Mouse (Mus musculus): ENCODE measurements at regions not wholly inside any gene's neighbourhood (a gene's known extent, or its start where the extent isn't known, plus 50 kb on each side); places are given as distances from the start of the nearest gene placed in this dataset.

DNA sequence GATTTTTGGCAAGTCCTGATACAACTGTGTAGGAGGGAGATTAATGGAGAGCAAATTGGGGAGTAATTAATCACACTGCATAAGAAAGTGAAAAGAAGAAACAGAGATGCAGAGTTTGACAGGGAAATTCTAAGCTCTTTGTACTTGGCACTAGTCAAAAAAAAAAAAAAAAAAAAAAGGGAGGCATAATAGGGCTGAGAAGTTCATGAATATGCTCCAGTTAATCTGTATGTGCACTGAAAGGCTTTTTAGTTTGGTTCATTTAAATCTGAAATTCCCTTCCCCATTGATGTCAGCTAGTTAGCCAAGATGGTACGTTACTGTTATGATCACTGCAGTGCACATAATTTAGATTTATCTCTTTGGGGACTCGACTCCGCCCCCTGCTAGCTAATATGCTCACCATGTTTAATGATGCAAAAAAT, 470.8 kb upstream of the Map3k7 start:
- Histone ChIP-seq H3K27me3 (ENCODE audit: control insufficient read depth, insufficient read depth, low read length) (no peaks in the 10 kb centered on the region), H3K4me3 (ENCODE audit: low read depth, low read length) (no peak overlapping the region), H3K9me3 (ENCODE audit: control insufficient read depth, low read length) (no peaks in the 10 kb centered on the region), H3K27ac (ENCODE audit: low read depth, low read length) (no peak overlapping the region), H3K4me2 (no peak overlapping the region), H3K9ac (ENCODE audit: low read length) (no peak overlapping the region), H3K4me1 (ENCODE audit: control insufficient read depth, insufficient read depth, low read length) (no peaks in the 10 kb centered on the region), H3K36me3 (ENCODE audit: control insufficient read depth, insufficient read depth, low read length) (no peaks in the 10 kb centered on the region)
- ATAC-seq (ENCODE audit: low FRiP score) (no peak), DNase-seq (ENCODE audit: low spot score, missing footprints) (no peak)
- WGBS: 75% methylated on average over 3 of the region's 3 CpGs

DNA sequence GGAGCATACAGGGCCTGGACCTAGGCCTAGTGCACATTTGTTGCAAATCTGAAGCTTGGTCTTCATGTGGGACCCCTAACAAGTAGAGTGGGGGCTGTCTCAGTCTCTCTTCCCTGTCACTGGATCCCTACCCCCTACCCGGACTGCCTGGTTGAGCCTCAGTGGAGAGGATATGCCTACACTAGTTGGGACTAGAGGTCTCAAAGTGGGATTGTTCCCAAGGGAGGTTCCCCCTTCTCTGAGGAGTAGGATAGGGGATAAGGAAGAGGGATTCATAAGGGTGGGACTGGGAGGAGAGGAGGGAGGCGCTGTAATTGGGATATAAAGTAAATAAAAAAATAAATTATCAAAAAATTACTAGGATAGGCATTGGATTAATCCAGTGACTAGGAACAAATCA, 464.0 kb upstream of the Map3k7 start:
- Histone ChIP-seq H3K4me3 (ENCODE audit: low read depth, low read length) (no peak overlapping the region), H3K27me3 (ENCODE audit: control insufficient read depth, insufficient read depth, low read length) (no peaks in the 10 kb centered on the region), H3K9me3 (ENCODE audit: control insufficient read depth, low read length) (no peaks in the 10 kb centered on the region), H3K9ac (ENCODE audit: low read length) (no peak overlapping the region), H3K27ac (ENCODE audit: low read depth, low read length) (no peak overlapping the region), H3K4me1 (ENCODE audit: control insufficient read depth, insufficient read depth, low read length) (no peaks in the 10 kb centered on the region), H3K4me2 (no peak overlapping the region), H3K36me3 (ENCODE audit: control insufficient read depth, insufficient read depth, low read length) (no peaks in the 10 kb centered on the region)
- ATAC-seq (ENCODE audit: low FRiP score) (no peak), DNase-seq (ENCODE audit: low spot score, missing footprints) (no peak)
- WGBS: 84% methylated on average over 2 of the region's 2 CpGs

- no peaks in the 10 kb centered on the region for H3K9me3 ChIP-seq (ENCODE audit: control insufficient read depth, low read length)
- 76% methylated on average over 4 of the region's 4 CpGs for WGBS
- H3K4me1 ChIP-seq (ENCODE audit: control insufficient read depth, insufficient read depth, low read length): no peaks in the 10 kb centered on the region
- H3K4me3 ChIP-seq (ENCODE audit: low read depth, low read length): no peak overlapping the region
- H3K27ac ChIP-seq (ENCODE audit: low read depth, low read length): no peak overlapping the region
- H3K36me3 ChIP-seq (ENCODE audit: control insufficient read depth, insufficient read depth, low read length): no peaks in the 10 kb centered on the region
- ATAC-seq (ENCODE audit: low FRiP score): no peak
- no peak overlapping the region for H3K9ac ChIP-seq (ENCODE audit: low read length)
- no peak overlapping the region for H3K4me2 ChIP-seq
- no peaks in the 10 kb centered on the region for H3K27me3 ChIP-seq (ENCODE audit: control insufficient read depth, insufficient read depth, low read length)
- no peak for DNase-seq (ENCODE audit: low spot score, missing footprints)
Observed at GRCm38 (mm10) chr4:31500432-31500831, 463.5 kb upstream of the Map3k7 start.

DNA sequence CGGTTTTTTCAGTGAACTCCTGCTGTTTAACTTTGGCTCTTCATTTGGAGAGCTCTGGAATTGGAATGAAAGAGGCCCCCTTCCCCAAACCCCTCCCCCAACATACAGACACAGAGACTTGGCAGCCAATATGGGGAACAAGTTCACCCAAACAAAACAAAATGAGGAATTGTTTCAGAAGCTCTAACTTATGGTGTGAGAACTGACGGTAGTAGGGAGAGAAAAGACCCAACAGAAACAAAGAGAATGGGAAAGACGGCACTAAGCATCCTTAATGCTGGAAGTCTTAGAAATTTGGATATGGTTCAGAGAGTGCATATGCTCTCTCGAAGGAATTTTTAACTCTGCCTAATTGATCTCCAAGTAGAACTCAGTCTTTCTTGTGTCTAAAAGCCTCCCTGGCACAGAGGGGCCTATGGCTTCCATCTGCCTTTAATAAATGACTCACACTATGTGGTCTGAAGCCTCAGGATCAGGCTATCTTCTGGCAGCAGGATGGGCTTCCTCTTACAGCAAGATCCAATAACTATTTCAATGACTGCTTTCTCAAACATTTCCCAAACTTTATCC, 438.2 kb upstream of the Map3k7 start:
- no peak for ATAC-seq (ENCODE audit: low FRiP score)
- no peaks in the 10 kb centered on the region for H3K9me3 ChIP-seq (ENCODE audit: control insufficient read depth, low read length)
- WGBS: 55% methylated on average over 4 of the region's 4 CpGs
- H3K4me2 ChIP-seq: no peak overlapping the region
- no peak overlapping the region for H3K9ac ChIP-seq (ENCODE audit: low read length)
- no peak overlapping the region for H3K4me3 ChIP-seq (ENCODE audit: low read depth, low read length)
- no peaks in the 10 kb centered on the region for H3K4me1 ChIP-seq (ENCODE audit: control insufficient read depth, insufficient read depth, low read length)
- no peak for DNase-seq (ENCODE audit: low spot score, missing footprints)
- no peak overlapping the region for H3K27ac ChIP-seq (ENCODE audit: low read depth, low read length)
- no peaks in the 10 kb centered on the region for H3K27me3 ChIP-seq (ENCODE audit: control insufficient read depth, insufficient read depth, low read length)
- no peaks in the 10 kb centered on the region for H3K36me3 ChIP-seq (ENCODE audit: control insufficient read depth, insufficient read depth, low read length)

DNA sequence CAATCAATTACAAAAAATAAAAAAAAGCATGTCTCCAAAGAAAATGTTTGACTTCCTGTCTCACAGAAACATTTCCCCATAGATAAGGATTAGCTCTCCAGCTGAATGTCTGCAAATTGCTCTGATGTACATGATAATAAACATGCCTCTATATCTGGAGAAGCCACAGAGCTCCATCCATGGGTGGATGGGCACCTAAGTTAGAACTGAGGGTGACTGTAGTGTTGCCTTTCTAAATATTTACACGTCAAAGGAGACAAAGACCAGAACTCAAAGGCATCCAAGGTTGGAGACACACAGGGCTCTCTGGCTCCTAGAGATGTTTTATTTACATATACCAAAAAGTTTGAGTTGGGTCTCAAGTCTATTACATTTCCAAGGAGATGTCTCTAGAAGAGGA, 427.1 kb upstream of the Map3k7 start:
- Histone ChIP-seq H3K9ac (ENCODE audit: low read length) (no peak overlapping the region), H3K9me3 (ENCODE audit: control insufficient read depth, low read length) (no peaks in the 10 kb centered on the region), H3K27me3 (ENCODE audit: control insufficient read depth, insufficient read depth, low read length) (no peaks in the 10 kb centered on the region), H3K4me2 (no peak overlapping the region), H3K36me3 (ENCODE audit: control insufficient read depth, insufficient read depth, low read length) (no peaks in the 10 kb centered on the region), H3K27ac (ENCODE audit: low read depth, low read length) (no peak overlapping the region), H3K4me3 (ENCODE audit: low read depth, low read length) (no peak overlapping the region), H3K4me1 (ENCODE audit: control insufficient read depth, insufficient read depth, low read length) (no peaks in the 10 kb centered on the region)
- no peak for DNase-seq (ENCODE audit: low spot score, missing footprints)
- ATAC-seq (ENCODE audit: low FRiP score): no peak
- WGBS: 88% methylated on average over 1 of the region's 1 CpGs

GRCm38 (mm10) chr4:31553780-31554394, 410.0 kb upstream of the Map3k7 start:
- Histone ChIP-seq H3K4me2 (no peak overlapping the region), H3K9me3 (ENCODE audit: control insufficient read depth, low read length) (no peaks in the 10 kb centered on the region), H3K9ac (ENCODE audit: low read length) (no peak overlapping the region), H3K4me3 (ENCODE audit: low read depth, low read length) (no peak overlapping the region), H3K4me1 (ENCODE audit: control insufficient read depth, insufficient read depth, low read length) (no peaks in the 10 kb centered on the region), H3K27ac (ENCODE audit: low read depth, low read length) (no peak overlapping the region), H3K27me3 (ENCODE audit: control insufficient read depth, insufficient read depth, low read length) (no peaks in the 10 kb centered on the region), H3K36me3 (ENCODE audit: control insufficient read depth, insufficient read depth, low read length) (no peaks in the 10 kb centered on the region)
- DNase-seq (ENCODE audit: low spot score, missing footprints): no peak
- 92% methylated on average over 16 of the region's 16 CpGs for WGBS
- ATAC-seq (ENCODE audit: low FRiP score): no peak

- Histone ChIP-seq H3K27me3 (ENCODE audit: control insufficient read depth, insufficient read depth, low read length) (no peaks in the 10 kb centered on the region), H3K9me3 (ENCODE audit: control insufficient read depth, low read length) (no peaks in the 10 kb centered on the region), H3K4me1 (ENCODE audit: control insufficient read depth, insufficient read depth, low read length) (no peaks in the 10 kb centered on the region), H3K36me3 (ENCODE audit: control insufficient read depth, insufficient read depth, low read length) (no peaks in the 10 kb centered on the region), H3K4me3 (ENCODE audit: low read depth, low read length) (no peak overlapping the region), H3K27ac (ENCODE audit: low read depth, low read length) (no peak overlapping the region), H3K9ac (ENCODE audit: low read length) (no peak overlapping the region), H3K4me2 (no peak overlapping the region)
- DNase-seq (ENCODE audit: low spot score, missing footprints) (no peak), ATAC-seq (ENCODE audit: low FRiP score) (no peak)
- 92% methylated on average over 1 of the region's 1 CpGs for WGBS
Observed at GRCm38 (mm10) chr4:31555077-31555476, 408.8 kb upstream of the Map3k7 start.

DNA sequence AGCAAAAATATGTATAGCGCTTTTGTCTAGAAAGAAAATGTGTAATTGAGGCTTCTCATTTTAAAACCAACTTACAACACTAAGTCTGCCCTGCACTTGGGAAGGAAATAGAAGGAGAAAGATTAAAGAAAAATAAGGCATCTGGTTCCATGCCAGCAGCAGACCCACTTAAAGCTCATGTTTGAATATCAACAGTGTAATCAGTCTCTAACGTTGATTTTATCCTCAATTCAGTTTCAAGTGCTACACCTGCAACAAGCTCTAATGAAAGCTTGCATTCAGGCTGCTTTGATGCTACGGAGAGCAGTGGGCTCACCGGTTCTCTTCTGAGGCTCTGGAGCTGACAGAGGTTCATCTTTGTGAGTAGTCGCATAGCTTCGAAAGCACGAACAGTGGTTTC, 406.6 kb upstream of the Map3k7 start:
- Histone ChIP-seq H3K4me2 (no peak overlapping the region), H3K4me3 (ENCODE audit: low read depth, low read length) (no peak overlapping the region), H3K4me1 (ENCODE audit: control insufficient read depth, insufficient read depth, low read length) (no peaks in the 10 kb centered on the region), H3K27ac (ENCODE audit: low read depth, low read length) (no peak overlapping the region), H3K27me3 (ENCODE audit: control insufficient read depth, insufficient read depth, low read length) (no peaks in the 10 kb centered on the region), H3K36me3 (ENCODE audit: control insufficient read depth, insufficient read depth, low read length) (no peaks in the 10 kb centered on the region), H3K9me3 (ENCODE audit: control insufficient read depth, low read length) (no peaks in the 10 kb centered on the region), H3K9ac (ENCODE audit: low read length) (no peak overlapping the region)
- WGBS: 91% methylated on average over 7 of the region's 7 CpGs
- DNase-seq (ENCODE audit: low spot score, missing footprints): no peak
- ATAC-seq (ENCODE audit: low FRiP score): no peak

DNA sequence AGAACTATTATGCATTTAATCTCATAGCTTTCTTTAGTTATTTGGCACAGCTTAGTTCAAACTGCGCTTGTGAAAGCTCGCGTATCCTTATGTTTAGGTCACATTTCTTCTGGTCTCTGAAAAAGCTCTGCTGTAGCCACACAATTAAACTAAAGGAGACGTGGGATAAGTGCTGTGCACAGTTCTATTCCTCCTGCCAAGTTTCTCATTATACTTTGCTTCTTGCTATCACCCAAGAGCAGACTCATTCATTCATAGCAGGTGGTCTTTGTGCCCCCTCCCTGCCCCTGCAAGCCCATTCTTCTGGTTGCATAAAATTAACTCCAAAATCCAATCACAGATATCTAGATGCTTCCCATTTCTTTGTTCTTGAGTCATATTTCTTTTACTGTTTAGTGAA, 403.6 kb upstream of the Map3k7 start:
- Histone ChIP-seq H3K4me2 (no peak overlapping the region), H3K27ac (ENCODE audit: low read depth, low read length) (no peak overlapping the region), H3K4me3 (ENCODE audit: low read depth, low read length) (no peak overlapping the region), H3K36me3 (ENCODE audit: control insufficient read depth, insufficient read depth, low read length) (no peaks in the 10 kb centered on the region), H3K9me3 (ENCODE audit: control insufficient read depth, low read length) (no peaks in the 10 kb centered on the region), H3K9ac (ENCODE audit: low read length) (no peak overlapping the region), H3K27me3 (ENCODE audit: control insufficient read depth, insufficient read depth, low read length) (no peaks in the 10 kb centered on the region), H3K4me1 (ENCODE audit: control insufficient read depth, insufficient read depth, low read length) (no peaks in the 10 kb centered on the region)
- 73% methylated on average over 4 of the region's 4 CpGs for WGBS
- no peak for DNase-seq (ENCODE audit: low spot score, missing footprints)
- ATAC-seq (ENCODE audit: low FRiP score): no peak

Measured in midbrain, embryonic 11.5 days (tissue).